Comparison of ENCODE assay signal across 10 mouse cellular contexts in genomic region chr2:13398551-13398950, GRCm38 (mm10).
A peak's percentile ranks its signal among the peaks of the same experiment; 100 is the strongest.
DNase-seq lines count a peak whose midpoint lies in the region; ATAC-seq and TF ChIP-seq lines count a peak whose summit lies in the region.
"Had no signal": no experiment of that assay in that cellular context is flagged by ENCODE, and none has a peak within 500 bp of the region (broad histone marks: within the 10 kb centered on the region; RNA-seq: fewer than 3 reads in every experiment).

No protein-coding gene starts in this region.

- no peaks in the 10 kb centered on the region for H3K27me3 ChIP-seq in kidney, postnatal 0 days (ENCODE audit: insufficient read depth, low read length)
- no peaks in the 10 kb centered on the region for H3K27me3 ChIP-seq in kidney, adult 2 months (replicated peaks; ENCODE audit: control insufficient read depth, insufficient read depth, low read length)
- H3K27me3 ChIP-seq in forebrain, embryonic 12.5 days, result no peaks in the 10 kb centered on the region
- H3K27me3 ChIP-seq in hindbrain, embryonic 11.5 days (ENCODE audit: control insufficient read depth, insufficient read depth, low read length), result no peaks in the 10 kb centered on the region
- no peaks in the 10 kb centered on the region for H3K27me3 ChIP-seq in myocyte (ENCODE audit: control insufficient read depth, insufficient read depth, insufficient read length)

- peak; percentile 92 for ATAC-seq in kidney, postnatal 0 days (replicated peaks; ENCODE audit: low FRiP score, low read depth)
- ATAC-seq in forebrain, embryonic 12.5 days (ENCODE audit: low FRiP score), result peak; percentile 57
- peak; percentile 73 for ATAC-seq in hindbrain, embryonic 11.5 days (ENCODE audit: low FRiP score)
- ATAC-seq in cerebellum, adult (ENCODE audit: insufficient number of reproducible peaks, low FRiP score, low TSS enrichment), result no peak

- H3K9ac ChIP-seq in kidney, postnatal 0 days (ENCODE audit: low read depth, low read length), result no peak overlapping the region
- no peak overlapping the region for H3K9ac ChIP-seq in forebrain, embryonic 12.5 days
- no peak overlapping the region for H3K9ac ChIP-seq in hindbrain, embryonic 11.5 days (ENCODE audit: low read depth, low read length)

- no peaks in the 10 kb centered on the region for H3K9me3 ChIP-seq in kidney, postnatal 0 days (replicated peaks; ENCODE audit: low read length)
- H3K9me3 ChIP-seq in forebrain, embryonic 12.5 days, result no peaks in the 10 kb centered on the region
- H3K9me3 ChIP-seq in hindbrain, embryonic 11.5 days (ENCODE audit: control insufficient read depth, low read length), result no peaks in the 10 kb centered on the region
- H3K9me3 ChIP-seq: G1E had no signal

- H3ac ChIP-seq in myocyte (ENCODE audit: control insufficient read depth, insufficient read length), result no peak overlapping the region

- no peaks in the 10 kb centered on the region for H3K79me2 ChIP-seq in myocyte (ENCODE audit: control insufficient read depth, insufficient read depth)

- H3K4me3 ChIP-seq in kidney, postnatal 0 days (replicated peaks; ENCODE audit: low read depth, low read length), result no peak overlapping the region
- H3K4me3 ChIP-seq in kidney, adult 2 months (ENCODE audit: insufficient read depth, low read depth, low read length), result no peak overlapping the region
- H3K4me3 ChIP-seq in forebrain, embryonic 12.5 days (replicated peaks), result no peak overlapping the region
- no peak overlapping the region for H3K4me3 ChIP-seq in hindbrain, embryonic 11.5 days (ENCODE audit: low read depth, low read length)
- H3K4me3 ChIP-seq in myocyte, result no peak overlapping the region

- 29% methylated on average over 4 of the region's 4 CpGs for WGBS in kidney, postnatal 0 days
- WGBS in kidney, adult 2 months, result 61% methylated on average over 4 of the region's 4 CpGs
- 13% methylated on average over 4 of the region's 4 CpGs for WGBS in forebrain, embryonic 12.5 days
- 57% methylated on average over 4 of the region's 4 CpGs for WGBS in hindbrain, embryonic 11.5 days

- H3K27ac ChIP-seq in kidney, postnatal 0 days, result no peak overlapping the region
- H3K27ac ChIP-seq in kidney, adult 2 months (ENCODE audit: insufficient read depth, low read depth, low read length), result no peak overlapping the region
- peak overlapping the region; percentile 76 for H3K27ac ChIP-seq in forebrain, embryonic 12.5 days
- H3K27ac ChIP-seq in hindbrain, embryonic 11.5 days (ENCODE audit: low read depth, low read length), result peak overlapping the region; percentile 47

- no peak overlapping the region for H3K4me2 ChIP-seq in kidney, postnatal 0 days (ENCODE audit: low read length)
- no peak overlapping the region for H3K4me2 ChIP-seq in forebrain, embryonic 12.5 days
- no peak overlapping the region for H3K4me2 ChIP-seq in hindbrain, embryonic 11.5 days (replicated peaks; ENCODE audit: low read depth, low read length)
- H3K4me2 ChIP-seq in myocyte (ENCODE audit: low read depth), result peak overlapping the region; percentile 65

- H3K4me1 ChIP-seq in kidney, postnatal 0 days (replicated peaks; ENCODE audit: insufficient read depth, low read length), result no peaks in the 10 kb centered on the region; the same call in 1 of the 2 replicates
- H3K4me1 ChIP-seq in kidney, adult 2 months (ENCODE audit: control insufficient read depth, insufficient read depth, low read length), result peaks cover 3% of the 10 kb centered on the region; the same call in 1 of the 2 replicates
- H3K4me1 ChIP-seq in forebrain, embryonic 12.5 days, result peaks cover 38% of the 10 kb centered on the region
- H3K4me1 ChIP-seq in hindbrain, embryonic 11.5 days (replicated peaks; ENCODE audit: control insufficient read depth, insufficient read depth, low read length), result peaks cover 2% of the 10 kb centered on the region; the same call in 1 of the 2 replicates

- no peaks in the 10 kb centered on the region for H3K36me3 ChIP-seq in kidney, postnatal 0 days (ENCODE audit: insufficient read depth, low read length)
- no peaks in the 10 kb centered on the region; the same call in 1 of the 2 replicates for H3K36me3 ChIP-seq in kidney, adult 2 months (ENCODE audit: control insufficient read depth, insufficient read depth, low read length)
- no peaks in the 10 kb centered on the region for H3K36me3 ChIP-seq in forebrain, embryonic 12.5 days (replicated peaks)
- H3K36me3 ChIP-seq in hindbrain, embryonic 11.5 days (ENCODE audit: control insufficient read depth, insufficient read depth, low read length), result no peaks in the 10 kb centered on the region
- H3K36me3 ChIP-seq in myocyte (ENCODE audit: control insufficient read depth, insufficient read depth), result no peaks in the 10 kb centered on the region
- H3K36me3 ChIP-seq: G1E had no signal

- DNase-seq in kidney, postnatal 0 days (ENCODE audit: low spot score), result peak; percentile 86
- no peak for DNase-seq in kidney, adult 2 months
- DNase-seq in hindbrain, embryonic 11.5 days (ENCODE audit: low spot score), result no peak
- DNase-seq in adrenal gland, postnatal 4 days (ENCODE audit: low spot score in 2 of 2), result no peak
- DNase-seq: kidney, postnatal 14 days; spleen, adult 18-20 months had no signal

- TF ChIP-seq CTCF in kidney, postnatal 0 days (IDR thresholded peaks at IDR 0.05; ENCODE audit: low read depth), result no peak
- TF ChIP-seq CTCF in kidney, adult 2 months (conservative IDR thresholded peaks at IDR 0.05; ENCODE audit: insufficient read depth, insufficient read length, low read depth, low read length), result no peak

- no peak for TF ChIP-seq POLR2A in kidney, adult 2 months (IDR thresholded peaks at IDR 0.05; ENCODE audit: low read depth, low read length)
- no peak for TF ChIP-seq POLR2A in myocyte (IDR thresholded peaks at IDR 0.05; ENCODE audit: insufficient read length, low read depth)

TF ChIP-seq in myocyte, 11 proteins besides CTCF, POLR2A, EP300 and RAD21:
- no peak for TF ChIP-seq TCF3 (IDR thresholded peaks at IDR 0.05; ENCODE audit: insufficient read length, low read depth)
- no peak for TF ChIP-seq E2F4 (IDR thresholded peaks at IDR 0.05; ENCODE audit: insufficient read depth)
- TF ChIP-seq MAX (IDR thresholded peaks at IDR 0.05; ENCODE audit: low read depth), result no peak
- no peak for TF ChIP-seq TCF12 (IDR thresholded peaks at IDR 0.05; ENCODE audit: insufficient read depth, poor library complexity, severe bottlenecking)
- no peak for TF ChIP-seq REST (IDR thresholded peaks at IDR 0.05; ENCODE audit: insufficient read depth, insufficient read length)

Comparison
In these comparisons a context has a peak if more than half of its experiments do, and no peak if none do; other contexts are left out.
1. H3K27ac ChIP-seq: peak in forebrain, embryonic 12.5 days (single experiment) and hindbrain, embryonic 11.5 days (single experiment); none in kidney, postnatal 0 days (single experiment) and kidney, adult 2 months (single experiment).